Mouse (Mus musculus): Measurements from ENCODE around the gene Sash1. TPM values are rescaled to one million over a fixed set of nuclear protein-coding genes. Genes with fewer than 3 reads are reported as not detected.

Gene Sash1
- polyA plus RNA-seq, 1 experiment from 2014 or later, result 1.3 TPM

DNA sequence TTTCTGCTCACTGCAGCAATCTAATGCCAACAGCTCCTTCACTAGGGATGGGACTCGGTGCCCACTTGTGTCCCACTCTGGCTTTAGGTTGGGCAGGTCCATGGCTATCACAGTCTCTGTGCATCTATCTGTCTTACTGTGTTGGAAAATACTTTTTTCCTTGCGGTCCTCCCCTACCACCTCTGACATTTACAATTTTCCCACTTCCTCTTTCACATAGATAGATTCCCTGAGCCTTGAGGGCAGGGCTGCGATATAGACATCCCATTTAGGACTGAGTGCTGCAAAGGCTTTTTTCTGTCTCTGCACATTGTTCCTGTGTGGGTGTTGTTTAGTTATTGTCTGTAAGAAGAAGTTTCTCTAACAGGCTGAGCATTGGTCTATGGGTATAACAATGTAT is 40.4 kb upstream of the Sash1 start:
- peaks cover 8% of the 10 kb centered on the region; the same call in 1 of the 2 replicates for H3K4me1 ChIP-seq (replicated peaks; ENCODE audit: control insufficient read depth, insufficient read depth, low read length)
- no peaks in the 10 kb centered on the region for H3K36me3 ChIP-seq (ENCODE audit: control insufficient read depth, insufficient read depth)
- no peak overlapping the region for H3K27ac ChIP-seq (ENCODE audit: low read length)
- H3K9ac ChIP-seq (replicated peaks; ENCODE audit: low read depth, low read length), result no peak overlapping the region
- WGBS, result 95% methylated on average over 3 of the region's 3 CpGs
- H3K27me3 ChIP-seq (replicated peaks; ENCODE audit: control insufficient read depth, insufficient read depth, low read length), result peaks cover 3% of the 10 kb centered on the region
- H3K4me3 ChIP-seq (replicated peaks; ENCODE audit: low read length), result no peak overlapping the region
- no peaks in the 10 kb centered on the region for H3K9me3 ChIP-seq (ENCODE audit: control insufficient read depth, low read length)
- ATAC-seq, result no peak
- H3K4me2 ChIP-seq (ENCODE audit: low read length), result no peak overlapping the region

DNA sequence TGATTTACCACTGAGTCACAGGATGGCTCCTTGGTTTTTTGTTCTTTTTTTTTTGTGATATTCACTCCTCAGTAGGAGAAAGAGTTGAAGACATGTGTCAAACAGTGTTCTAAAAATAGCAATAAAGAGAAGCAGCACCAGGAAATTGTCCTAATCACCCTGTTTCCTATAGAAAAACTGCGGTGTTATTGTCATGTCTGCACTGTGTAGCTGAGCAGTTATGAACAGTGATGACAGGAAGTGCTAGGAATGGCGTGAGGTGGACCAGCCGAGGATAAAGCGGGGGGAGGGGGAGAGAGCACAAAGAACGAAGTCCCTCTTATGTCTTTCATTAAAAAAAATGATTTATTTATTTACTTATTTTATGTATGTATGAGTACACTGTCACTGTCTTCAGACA is 39.4 kb upstream of the Sash1 start:
- Histone ChIP-seq H3K27ac (ENCODE audit: low read length) (no peak overlapping the region), H3K9ac (replicated peaks; ENCODE audit: low read depth, low read length) (no peak overlapping the region), H3K4me3 (replicated peaks; ENCODE audit: low read length) (no peak overlapping the region), H3K27me3 (replicated peaks; ENCODE audit: control insufficient read depth, insufficient read depth, low read length) (peaks cover 3% of the 10 kb centered on the region), H3K9me3 (ENCODE audit: control insufficient read depth, low read length) (no peaks in the 10 kb centered on the region), H3K4me2 (ENCODE audit: low read length) (no peak overlapping the region), H3K4me1 (replicated peaks; ENCODE audit: control insufficient read depth, insufficient read depth, low read length) (peaks cover 8% of the 10 kb centered on the region; the same call in 1 of the 2 replicates), H3K36me3 (ENCODE audit: control insufficient read depth, insufficient read depth) (no peaks in the 10 kb centered on the region)
- no peak for ATAC-seq
- 69% methylated on average over 5 of the region's 5 CpGs for WGBS

DNA sequence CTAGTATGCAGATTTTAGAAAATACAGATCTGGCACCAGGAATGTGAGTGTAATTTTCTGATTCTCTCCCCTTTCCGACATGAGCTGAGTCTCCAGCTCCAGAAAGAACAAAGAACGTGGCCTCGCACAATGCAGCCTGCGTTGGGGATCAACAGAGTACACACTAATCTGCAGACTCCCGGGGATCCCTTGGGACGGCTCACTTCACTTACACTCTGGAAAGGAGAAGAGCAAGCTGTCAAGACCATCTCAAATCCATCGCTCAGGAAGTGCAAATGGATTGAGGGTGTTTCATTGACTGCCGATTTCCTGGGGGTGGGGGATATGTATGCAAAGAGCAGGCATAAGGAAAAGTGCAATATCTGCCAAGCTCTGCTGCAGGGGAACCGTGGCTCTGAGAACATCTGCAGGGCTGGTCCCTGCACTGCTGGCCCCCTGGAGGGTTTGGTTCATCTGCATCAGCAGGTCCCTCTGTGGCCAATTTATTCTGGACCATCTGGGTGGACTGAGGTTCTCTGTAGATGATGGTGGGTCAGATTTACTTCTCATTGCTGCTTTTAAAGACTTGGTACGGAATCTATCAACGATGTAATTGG is 35.3 kb upstream of the Sash1 start:
- Histone ChIP-seq H3K9ac (replicated peaks; ENCODE audit: low read depth, low read length) (no peak overlapping the region), H3K9me3 (ENCODE audit: control insufficient read depth, low read length) (no peaks in the 10 kb centered on the region), H3K4me1 (replicated peaks; ENCODE audit: control insufficient read depth, insufficient read depth, low read length) (no peaks in the 10 kb centered on the region), H3K36me3 (ENCODE audit: control insufficient read depth, insufficient read depth) (no peaks in the 10 kb centered on the region), H3K27me3 (replicated peaks; ENCODE audit: control insufficient read depth, insufficient read depth, low read length) (peaks cover 3% of the 10 kb centered on the region; the same call in 1 of the 2 replicates), H3K4me2 (ENCODE audit: low read length) (no peak overlapping the region), H3K4me3 (replicated peaks; ENCODE audit: low read length) (no peak overlapping the region), H3K27ac (ENCODE audit: low read length) (no peak overlapping the region)
- ATAC-seq, result peak; percentile 72
- WGBS, result 38% methylated on average over 11 of the region's 11 CpGs

DNA sequence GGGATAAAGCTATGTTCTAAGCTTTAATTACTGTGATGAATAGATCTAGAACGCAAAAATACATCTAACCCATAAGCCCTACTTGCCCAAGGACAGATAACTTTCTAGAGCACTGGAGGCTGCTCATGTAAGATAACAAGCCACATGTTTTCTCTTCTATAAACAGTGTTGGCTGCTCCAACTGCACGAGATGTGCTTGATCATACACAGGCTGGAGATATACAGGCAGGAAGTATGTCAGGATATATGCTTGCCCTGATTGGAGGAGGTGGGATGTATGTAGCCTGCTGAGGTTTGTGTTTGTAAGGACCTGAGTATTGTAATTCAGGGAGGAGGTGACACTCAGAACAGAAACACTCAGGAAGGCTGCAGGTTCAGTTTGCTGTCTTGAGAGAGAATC is 31.9 kb upstream of the Sash1 start:
- Histone ChIP-seq H3K9me3 (ENCODE audit: control insufficient read depth, low read length) (no peaks in the 10 kb centered on the region), H3K4me1 (replicated peaks; ENCODE audit: control insufficient read depth, insufficient read depth, low read length) (no peaks in the 10 kb centered on the region), H3K4me3 (replicated peaks; ENCODE audit: low read length) (no peak overlapping the region), H3K27me3 (replicated peaks; ENCODE audit: control insufficient read depth, insufficient read depth, low read length) (no peaks in the 10 kb centered on the region), H3K27ac (ENCODE audit: low read length) (no peak overlapping the region), H3K9ac (replicated peaks; ENCODE audit: low read depth, low read length) (no peak overlapping the region), H3K36me3 (ENCODE audit: control insufficient read depth, insufficient read depth) (no peaks in the 10 kb centered on the region), H3K4me2 (ENCODE audit: low read length) (no peak overlapping the region)
- no peak for ATAC-seq
- 85% methylated on average over 2 of the region's 2 CpGs for WGBS

DNA sequence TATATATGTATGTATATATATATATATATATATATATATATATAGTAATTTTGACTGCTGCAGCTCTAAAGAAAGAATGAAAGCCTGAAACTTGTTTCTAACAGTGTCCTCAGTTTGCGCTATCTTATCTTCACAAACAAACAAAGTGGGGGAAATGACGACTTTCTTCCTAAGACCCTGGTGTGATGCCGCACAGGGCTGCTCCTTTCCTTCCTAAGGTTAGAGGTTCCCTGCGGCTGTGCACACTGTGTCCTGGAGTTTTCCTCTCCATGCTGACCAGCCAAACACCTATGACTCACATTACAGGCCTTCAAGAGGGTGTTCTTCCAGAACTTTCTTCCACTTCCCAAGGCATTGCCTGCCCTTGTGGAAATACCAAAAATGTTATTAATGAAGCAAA is 31.5 kb upstream of the Sash1 start:
- no peaks in the 10 kb centered on the region for H3K36me3 ChIP-seq (ENCODE audit: control insufficient read depth, insufficient read depth)
- ATAC-seq, result no peak
- H3K4me2 ChIP-seq (ENCODE audit: low read length), result no peak overlapping the region
- H3K9me3 ChIP-seq (ENCODE audit: control insufficient read depth, low read length), result no peaks in the 10 kb centered on the region
- 88% methylated on average over 4 of the region's 4 CpGs for WGBS
- H3K27me3 ChIP-seq (replicated peaks; ENCODE audit: control insufficient read depth, insufficient read depth, low read length), result no peaks in the 10 kb centered on the region
- no peak overlapping the region for H3K27ac ChIP-seq (ENCODE audit: low read length)
- no peak overlapping the region for H3K9ac ChIP-seq (replicated peaks; ENCODE audit: low read depth, low read length)
- no peak overlapping the region for H3K4me3 ChIP-seq (replicated peaks; ENCODE audit: low read length)
- no peaks in the 10 kb centered on the region for H3K4me1 ChIP-seq (replicated peaks; ENCODE audit: control insufficient read depth, insufficient read depth, low read length)

DNA sequence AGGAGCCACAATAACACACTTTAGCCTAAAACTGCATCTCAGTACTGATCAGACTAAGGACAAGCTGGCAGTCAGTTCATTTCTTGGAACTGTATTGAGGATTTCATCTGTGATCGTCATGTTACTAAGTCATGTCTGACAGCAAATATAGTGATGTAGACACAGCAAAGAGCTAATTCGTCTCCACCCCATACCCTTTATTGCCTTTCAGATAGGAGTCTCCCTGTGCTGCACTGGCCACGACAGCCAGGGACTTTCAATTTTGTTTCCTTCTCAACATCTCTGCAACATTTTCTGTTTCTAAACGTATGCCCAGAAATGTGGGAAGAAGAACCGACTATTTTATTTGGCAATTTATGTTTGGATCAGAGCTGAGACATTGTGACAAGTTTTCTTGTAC is 29.9 kb upstream of the Sash1 start:
- no peaks in the 10 kb centered on the region for H3K9me3 ChIP-seq (ENCODE audit: control insufficient read depth, low read length)
- H3K27me3 ChIP-seq (replicated peaks; ENCODE audit: control insufficient read depth, insufficient read depth, low read length), result no peaks in the 10 kb centered on the region
- WGBS, result 82% methylated on average over 5 of the region's 5 CpGs
- no peaks in the 10 kb centered on the region for H3K36me3 ChIP-seq (ENCODE audit: control insufficient read depth, insufficient read depth)
- H3K27ac ChIP-seq (ENCODE audit: low read length), result no peak overlapping the region
- H3K4me2 ChIP-seq (ENCODE audit: low read length), result no peak overlapping the region
- H3K4me3 ChIP-seq (replicated peaks; ENCODE audit: low read length), result no peak overlapping the region
- H3K4me1 ChIP-seq (replicated peaks; ENCODE audit: control insufficient read depth, insufficient read depth, low read length), result no peaks in the 10 kb centered on the region
- no peak overlapping the region for H3K9ac ChIP-seq (replicated peaks; ENCODE audit: low read depth, low read length)
- ATAC-seq, result no peak

DNA sequence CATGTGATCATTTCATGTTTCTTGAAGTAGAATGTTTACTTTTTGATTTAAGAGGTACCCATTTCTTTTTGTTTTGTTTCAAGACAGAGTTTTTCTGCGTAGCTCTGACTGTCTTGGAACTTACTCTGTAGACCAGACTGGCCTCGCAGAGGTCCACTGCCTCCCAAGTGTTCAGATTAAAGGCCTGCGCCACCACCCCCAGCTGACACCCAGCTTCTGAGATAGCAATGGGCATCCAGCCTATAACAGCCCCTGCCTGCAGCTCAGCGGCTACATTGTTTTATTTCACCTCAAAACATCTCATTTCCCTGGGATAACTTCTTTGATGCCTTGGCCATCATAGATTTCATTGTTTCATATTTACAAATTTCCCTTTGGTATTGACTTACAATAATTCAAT is 28.0 kb upstream of the Sash1 start:
- Histone ChIP-seq H3K4me2 (ENCODE audit: low read length) (no peak overlapping the region), H3K9ac (replicated peaks; ENCODE audit: low read depth, low read length) (no peak overlapping the region), H3K27me3 (replicated peaks; ENCODE audit: control insufficient read depth, insufficient read depth, low read length) (no peaks in the 10 kb centered on the region), H3K9me3 (ENCODE audit: control insufficient read depth, low read length) (no peaks in the 10 kb centered on the region), H3K4me1 (replicated peaks; ENCODE audit: control insufficient read depth, insufficient read depth, low read length) (no peaks in the 10 kb centered on the region), H3K4me3 (replicated peaks; ENCODE audit: low read length) (no peak overlapping the region), H3K27ac (ENCODE audit: low read length) (no peak overlapping the region), H3K36me3 (ENCODE audit: control insufficient read depth, insufficient read depth) (no peaks in the 10 kb centered on the region)
- ATAC-seq, result no peak
- WGBS, result 84% methylated on average over 4 of the region's 4 CpGs

DNA sequence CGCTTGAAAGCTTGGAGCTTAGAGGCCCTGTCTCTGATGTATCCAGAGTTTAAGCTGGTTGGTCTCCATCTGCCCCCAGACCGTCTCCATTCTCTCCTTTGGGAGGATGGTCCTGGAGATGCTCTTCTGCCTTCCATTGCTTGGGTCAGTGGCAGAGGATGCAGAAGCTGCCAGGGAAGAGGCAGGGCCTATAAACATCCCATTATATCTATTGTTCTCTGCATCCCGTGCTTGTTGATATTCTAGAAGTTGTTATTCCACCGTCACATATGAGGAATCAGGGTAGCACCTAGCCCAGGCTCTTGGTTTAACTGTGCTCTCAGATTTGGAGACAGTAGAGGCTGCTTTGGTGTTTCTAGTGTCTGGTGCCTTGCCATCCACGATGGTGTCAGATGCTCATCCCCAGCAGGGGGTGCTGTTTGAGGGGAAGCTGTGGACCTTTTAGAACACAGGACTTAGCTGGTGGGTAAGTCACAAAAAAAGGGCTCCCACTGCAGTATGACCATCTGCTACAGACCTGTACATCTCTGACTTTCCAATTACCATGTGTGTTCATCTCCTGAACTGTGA is 26.9 kb upstream of the Sash1 start:
- Histone ChIP-seq H3K27ac (ENCODE audit: low read length) (no peak overlapping the region), H3K4me1 (replicated peaks; ENCODE audit: control insufficient read depth, insufficient read depth, low read length) (no peaks in the 10 kb centered on the region), H3K4me2 (ENCODE audit: low read length) (no peak overlapping the region), H3K9ac (replicated peaks; ENCODE audit: low read depth, low read length) (no peak overlapping the region), H3K9me3 (ENCODE audit: control insufficient read depth, low read length) (no peaks in the 10 kb centered on the region), H3K4me3 (replicated peaks; ENCODE audit: low read length) (no peak overlapping the region), H3K36me3 (ENCODE audit: control insufficient read depth, insufficient read depth) (no peaks in the 10 kb centered on the region), H3K27me3 (replicated peaks; ENCODE audit: control insufficient read depth, insufficient read depth, low read length) (no peaks in the 10 kb centered on the region)
- no peak for ATAC-seq
- WGBS, result 78% methylated on average over 5 of the region's 5 CpGs

DNA sequence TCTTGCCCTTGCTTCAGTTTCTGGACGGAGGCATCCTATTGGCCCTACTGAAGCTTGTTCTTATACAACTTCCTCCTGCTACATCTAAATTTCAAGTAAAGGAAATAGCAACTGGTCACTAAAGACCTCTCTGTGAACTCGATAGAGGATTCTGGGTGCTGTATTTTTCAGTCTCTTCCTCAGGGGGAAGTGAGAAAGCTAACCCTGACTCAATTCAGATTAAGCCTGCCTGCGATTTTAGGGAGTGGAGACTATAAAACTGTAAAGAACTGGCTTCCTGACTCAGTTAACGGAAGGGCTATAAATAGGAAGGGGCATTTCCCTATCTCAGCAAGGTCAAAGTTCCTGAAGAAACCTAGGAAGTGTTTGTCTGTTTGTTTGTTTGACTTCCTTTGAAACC is 26.3 kb upstream of the Sash1 start:
- Histone ChIP-seq H3K4me1 (replicated peaks; ENCODE audit: control insufficient read depth, insufficient read depth, low read length) (no peaks in the 10 kb centered on the region), H3K27ac (ENCODE audit: low read length) (no peak overlapping the region), H3K9ac (replicated peaks; ENCODE audit: low read depth, low read length) (no peak overlapping the region), H3K4me2 (ENCODE audit: low read length) (no peak overlapping the region), H3K9me3 (ENCODE audit: control insufficient read depth, low read length) (no peaks in the 10 kb centered on the region), H3K4me3 (replicated peaks; ENCODE audit: low read length) (no peak overlapping the region), H3K36me3 (ENCODE audit: control insufficient read depth, insufficient read depth) (no peaks in the 10 kb centered on the region), H3K27me3 (replicated peaks; ENCODE audit: control insufficient read depth, insufficient read depth, low read length) (no peaks in the 10 kb centered on the region)
- WGBS, result 87% methylated on average over 4 of the region's 4 CpGs
- no peak for ATAC-seq

Measured in forebrain, embryonic 16.5 days (tissue).